Mouse (Mus musculus): Measurements from ENCODE around the gene Ccdc106.

- TF ChIP-seq CTCF (IDR thresholded peaks at IDR 0.05; ENCODE audit: low read depth): no peak
- TF ChIP-seq EP300 (IDR thresholded peaks at IDR 0.05; ENCODE audit: low read depth): no peak
Observed at GRCm38 (mm10) chr7:5038940-5039339, 18.6 kb downstream of the Ccdc106 start.

All from heart, postnatal 0 days (tissue).